Mouse (Mus musculus): ENCODE results near the gene Prmt9.

- TF ChIP-seq MYC (IDR thresholded peaks at IDR 0.05; ENCODE audit: low read depth, low read length) (no peak), MAFK (IDR thresholded peaks at IDR 0.05; ENCODE audit: insufficient replicate concordance, low read length) (no peak), NELFE (IDR thresholded peaks at IDR 0.05; ENCODE audit: low read depth, low read length) (no peak), MAX (IDR thresholded peaks at IDR 0.05; ENCODE audit: low read length) (no peak), ETS1 (conservative IDR thresholded peaks at IDR 0.05; ENCODE audit: low read depth, low read length) (no peak), CTCF (conservative IDR thresholded peaks at IDR 0.05 in 1 of 2, IDR thresholded peaks at IDR 0.05 in 1 of 2; ENCODE audit: low read depth in 2 of 2, low read length in 2 of 2) (no peak), ZC3H11A (IDR thresholded peaks at IDR 0.05; ENCODE audit: low read depth, low read length) (no peak)
Observed at GRCm38 (mm10) chr8:77609621-77610020, 60.4 kb downstream of the Prmt9 start.
